Mouse (Mus musculus): ENCODE measurements around the gene H2-Ab1.
"Not testable (repeated sequence)": the region's sequence is repeated elsewhere in the genome, so short reads cannot be mapped to it uniquely, and the experiment has no call there.

H2-Ab1 gene

DNA sequence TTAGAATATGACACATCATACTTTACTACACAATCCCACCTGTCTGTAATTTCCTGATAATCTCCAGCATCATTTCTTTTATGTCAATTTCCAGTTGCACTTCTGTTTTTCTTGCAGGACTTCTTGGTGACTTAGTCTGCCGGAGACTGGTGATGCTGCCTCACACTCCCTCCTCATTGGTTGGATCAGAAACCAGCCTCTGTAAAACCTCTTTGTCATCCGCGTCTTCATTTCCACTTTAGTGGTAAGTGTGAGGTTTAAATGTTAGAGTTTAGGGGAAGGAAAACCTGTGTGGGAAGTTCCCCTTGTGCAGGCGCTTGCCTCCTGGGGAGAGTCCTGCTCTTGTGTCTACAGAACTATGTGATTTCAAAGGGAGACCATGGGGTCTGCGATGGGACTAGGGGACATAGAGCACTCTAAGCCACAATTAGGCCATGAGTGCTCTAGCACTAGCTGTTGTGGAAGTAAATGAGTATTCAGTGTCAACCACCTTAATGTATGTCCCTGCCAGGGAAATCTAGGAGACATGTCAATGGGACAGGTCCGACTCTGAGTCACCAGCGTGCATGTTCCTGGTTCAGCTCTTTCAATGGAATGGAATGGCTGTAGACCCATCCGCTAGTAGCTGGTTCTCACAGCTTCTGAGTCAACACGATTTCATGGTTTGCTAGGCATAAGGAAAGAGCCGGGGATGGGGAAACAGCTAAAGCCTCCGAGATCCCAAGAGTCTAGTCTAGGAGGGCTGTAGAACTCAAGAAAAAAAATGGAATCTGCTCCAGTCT, at the start of gene H2-Ab1:
Gene H2-Ab1 (plus strand): TSS at position 96 of the 782 bp plus-strand sequence.
- DNase-seq (ENCODE audit: low spot score), result peak; percentile 77

DNA sequence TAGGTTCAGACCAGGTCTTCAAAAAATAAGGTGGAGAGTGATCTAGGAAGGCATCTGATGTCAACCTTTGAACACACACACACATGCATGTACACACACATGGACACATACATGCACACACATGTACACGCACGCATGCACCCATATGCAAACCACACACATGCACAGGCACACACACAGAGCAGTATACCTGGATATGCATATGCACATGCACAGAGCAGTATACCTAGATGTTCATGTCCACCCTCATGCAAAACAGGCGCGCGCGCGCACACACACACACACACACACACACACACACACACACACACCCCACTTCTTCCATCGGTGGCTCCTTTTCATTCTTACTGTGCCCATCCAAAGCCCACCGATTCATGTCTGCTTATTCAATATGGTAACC, 49.6 kb upstream of the H2-Ab1 start:
- no peak for DNase-seq (ENCODE audit: low spot score)

DNA sequence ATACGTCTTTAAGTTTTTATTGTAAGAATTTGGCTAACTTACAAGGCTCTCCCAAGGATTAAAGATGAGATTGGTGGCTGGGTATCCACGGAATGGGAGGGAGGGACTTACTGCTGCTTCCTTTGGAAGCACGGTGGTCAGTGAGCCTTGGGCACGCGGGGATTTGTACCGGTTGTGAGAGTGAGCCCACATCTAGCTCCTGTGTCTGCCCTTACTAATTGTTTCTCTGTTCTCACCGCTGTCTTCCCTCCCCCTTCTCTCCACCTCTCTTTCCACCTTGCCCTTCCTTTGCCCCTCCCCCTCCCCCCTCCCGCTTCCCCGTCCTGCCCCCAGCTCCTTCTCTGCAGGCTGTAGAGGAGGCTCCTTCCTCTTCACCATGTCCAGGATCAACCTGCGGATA, 49.1 kb upstream of the H2-Ab1 start:
- no peak for DNase-seq (ENCODE audit: low spot score)

DNA sequence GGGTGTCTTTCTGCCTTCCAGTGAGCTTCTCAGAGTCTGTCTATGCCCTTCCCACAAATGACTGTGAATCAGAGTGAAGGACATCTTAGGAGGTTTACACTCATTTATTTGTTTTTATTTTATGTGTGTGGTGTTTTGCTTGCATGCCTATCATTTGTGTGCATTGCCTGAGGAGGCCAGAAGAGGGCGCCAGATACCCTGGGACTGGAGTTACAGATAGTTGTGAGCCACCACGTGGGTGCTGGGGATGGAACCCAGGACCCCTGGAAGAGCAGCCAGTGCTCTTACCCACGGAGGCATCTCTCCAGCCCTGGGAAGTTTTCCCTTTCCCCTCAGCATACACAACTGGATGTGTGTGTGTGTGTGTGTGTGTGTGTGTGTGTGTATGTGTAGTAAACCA, 47.8 kb upstream of the H2-Ab1 start:
- no peak for DNase-seq (ENCODE audit: low spot score)

- no peak for DNase-seq (ENCODE audit: low spot score)
Observed at GRCm38 (mm10) chr17:34210599-34210998, 46.9 kb upstream of the H2-Ab1 start.

DNA sequence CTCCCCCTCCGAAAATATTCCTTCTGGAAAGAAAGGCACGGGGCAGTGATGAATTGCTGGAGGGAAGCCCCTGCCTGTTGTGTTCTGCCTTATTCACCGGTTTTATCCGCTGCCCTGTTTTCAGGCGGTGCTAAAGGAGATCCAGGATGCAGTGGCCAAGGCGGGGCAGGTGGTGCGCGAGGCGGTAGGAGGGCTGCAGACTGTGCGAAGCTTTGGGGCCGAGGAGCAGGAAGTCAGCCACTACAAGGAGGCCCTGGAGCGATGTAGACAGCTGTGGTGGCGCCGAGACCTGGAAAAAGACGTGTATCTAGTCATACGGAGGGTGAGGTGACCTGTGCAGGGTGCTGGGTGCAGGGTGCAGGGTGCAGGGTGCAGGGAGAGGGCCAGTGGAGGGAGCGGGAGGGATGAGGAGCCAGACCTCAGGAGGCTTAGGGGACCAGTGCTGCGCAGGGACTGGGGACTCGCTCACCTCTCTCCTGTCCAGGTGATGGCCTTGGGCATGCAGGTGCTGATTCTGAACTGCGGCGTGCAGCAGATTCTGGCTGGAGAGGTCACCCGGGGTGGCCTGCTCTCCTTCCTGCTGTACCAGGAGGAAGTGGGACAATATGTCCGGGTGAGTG, 45.6 kb upstream of the H2-Ab1 start:
- no peak for DNase-seq (ENCODE audit: low spot score)

- no peak for DNase-seq (ENCODE audit: low spot score)
Observed at GRCm38 (mm10) chr17:34213936-34214335, 43.6 kb upstream of the H2-Ab1 start.

- no peak for DNase-seq (ENCODE audit: low spot score)
Observed at GRCm38 (mm10) chr17:34215176-34215575, 42.3 kb upstream of the H2-Ab1 start.

DNA sequence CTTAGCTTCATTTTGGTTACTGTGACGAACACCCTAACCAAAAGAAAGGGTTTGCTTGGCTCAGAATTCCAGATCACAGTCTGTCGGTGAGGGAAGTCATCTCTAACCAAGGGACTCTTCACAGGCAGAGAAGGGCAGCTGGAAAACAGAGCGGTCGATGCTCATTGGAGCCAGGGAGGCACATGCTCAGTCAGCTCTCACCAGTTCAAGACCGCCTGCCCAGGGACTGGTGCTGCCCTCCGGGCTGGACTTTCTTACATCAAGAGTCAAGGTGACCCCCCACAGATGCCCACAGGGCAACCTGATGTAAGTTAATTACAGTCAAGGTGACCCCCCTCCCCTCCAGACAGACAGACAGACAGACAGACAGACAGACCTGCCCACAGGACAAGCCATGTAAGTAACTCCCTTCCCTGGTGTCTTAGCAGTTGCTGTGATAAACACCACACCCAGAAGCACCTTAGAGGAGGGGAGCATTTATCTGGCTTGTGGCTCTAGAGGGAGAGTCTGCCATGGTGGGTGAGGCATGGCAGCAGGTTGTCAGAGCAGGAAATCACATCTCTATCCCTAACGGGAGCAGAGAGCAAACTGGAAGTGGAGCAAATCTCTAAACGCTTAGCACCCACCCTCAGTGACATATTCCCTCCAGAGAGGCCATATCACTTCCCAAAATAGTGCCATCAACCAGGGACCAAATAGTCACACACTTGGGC, 40.1 kb upstream of the H2-Ab1 start:
- DNase-seq (ENCODE audit: low spot score), result no peak

- no peak for DNase-seq (ENCODE audit: low spot score)
Observed at GRCm38 (mm10) chr17:34217986-34218385, 39.5 kb upstream of the H2-Ab1 start.

- DNase-seq (ENCODE audit: low spot score), result no peak
Observed at GRCm38 (mm10) chr17:34218675-34219074, 38.8 kb upstream of the H2-Ab1 start.

GRCm38 (mm10) chr17:34219096-34219495, 38.4 kb upstream of the H2-Ab1 start:
- peak; percentile 41 for DNase-seq (ENCODE audit: low spot score)

- not testable (repeated sequence) for DNase-seq (ENCODE audit: low spot score)
Observed at GRCm38 (mm10) chr17:34219801-34220200, 37.7 kb upstream of the H2-Ab1 start.

GRCm38 (mm10) chr17:34220401-34220800, 37.1 kb upstream of the H2-Ab1 start:
- DNase-seq (ENCODE audit: low spot score), result not testable (repeated sequence)

DNA sequence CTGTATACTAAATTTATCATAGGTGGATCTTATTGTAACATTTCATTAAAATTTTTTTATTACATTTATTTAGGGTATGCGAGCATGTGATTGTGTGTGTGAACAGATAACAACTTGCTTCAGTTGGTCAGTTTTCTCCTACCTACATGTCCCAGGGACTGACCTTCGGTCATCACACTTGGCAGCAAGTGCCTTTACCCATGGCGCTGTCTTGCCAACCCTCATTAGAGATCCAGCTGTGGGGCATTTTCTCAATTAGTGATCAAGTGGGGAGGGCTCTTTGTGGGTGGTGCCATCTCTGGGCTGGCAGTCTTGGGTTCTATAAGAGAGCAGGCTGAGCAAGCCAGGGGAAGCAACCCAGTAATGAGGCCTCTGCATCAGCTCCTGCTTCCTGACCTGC, 32.7 kb upstream of the H2-Ab1 start:
- no peak for DNase-seq (ENCODE audit: low spot score)

DNA sequence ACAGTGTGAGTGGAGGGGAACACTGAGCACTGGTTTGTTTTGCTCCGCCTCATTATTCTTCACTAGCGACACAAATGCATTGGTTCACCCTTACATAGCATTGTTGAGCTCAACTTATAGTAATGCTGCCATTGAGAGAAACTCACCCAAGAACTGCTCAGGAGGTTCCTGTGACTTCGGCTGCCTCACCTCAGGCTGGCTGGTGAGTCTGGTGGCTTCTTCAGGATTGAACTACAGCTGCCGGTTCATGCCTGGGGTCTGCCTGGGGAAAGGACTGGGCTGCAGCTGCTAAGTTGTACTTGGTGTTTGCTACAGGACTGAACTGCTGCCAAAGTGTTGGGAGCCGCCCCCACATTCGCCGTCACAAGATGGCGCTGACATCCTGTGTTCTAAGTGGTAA, 32.1 kb upstream of the H2-Ab1 start:
- DNase-seq (ENCODE audit: low spot score), result no peak

- DNase-seq (ENCODE audit: low spot score), result not testable (repeated sequence)
Observed at GRCm38 (mm10) chr17:34225911-34226310, 31.6 kb upstream of the H2-Ab1 start.

GRCm38 (mm10) chr17:34230971-34231370, 26.5 kb upstream of the H2-Ab1 start:
- not testable (repeated sequence) for DNase-seq (ENCODE audit: low spot score)

- DNase-seq (ENCODE audit: low spot score), result not testable (repeated sequence)
Observed at GRCm38 (mm10) chr17:34232021-34232420, 25.5 kb upstream of the H2-Ab1 start.

DNA sequence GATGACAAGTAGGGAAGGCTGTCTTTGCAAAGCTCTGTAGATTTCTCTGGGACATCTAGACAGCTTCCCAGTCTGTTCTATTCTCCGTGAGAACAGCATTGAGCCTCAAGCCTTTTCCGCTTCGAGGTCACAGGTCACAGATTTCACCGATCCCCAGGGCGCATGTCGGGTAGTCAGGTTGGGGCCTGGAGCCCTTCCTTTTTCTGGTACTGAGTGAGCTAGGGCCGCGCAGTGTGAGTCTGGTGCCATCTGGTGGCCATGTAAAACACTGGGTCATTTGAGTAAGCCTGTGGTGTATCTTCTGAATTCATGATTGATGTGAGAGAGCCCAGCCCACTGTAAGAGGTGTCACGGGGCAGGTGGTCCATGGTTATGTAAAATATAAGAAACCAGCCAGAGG, 22.6 kb upstream of the H2-Ab1 start:
- DNase-seq (ENCODE audit: low spot score), result peak; percentile 72

DNA sequence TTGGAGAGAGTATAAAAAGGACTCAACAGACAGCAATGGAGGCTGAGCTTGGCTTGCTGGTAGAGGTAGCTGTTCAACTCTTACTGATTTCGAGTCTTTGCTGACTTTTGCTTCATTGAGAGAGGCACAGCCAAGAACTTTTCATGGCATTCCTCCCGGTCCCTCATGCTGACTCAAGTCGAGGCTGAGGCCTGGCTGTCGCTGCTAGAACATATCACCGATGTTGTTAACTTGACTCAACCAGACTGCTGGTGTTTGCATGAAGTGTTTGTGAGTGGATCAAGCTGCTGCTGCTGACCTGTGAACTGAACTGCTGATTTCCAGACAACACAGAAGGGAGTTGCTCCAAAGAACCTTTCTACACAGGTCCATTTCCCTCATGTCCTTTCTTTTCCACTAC, 20.8 kb upstream of the H2-Ab1 start:
- DNase-seq (ENCODE audit: low spot score), result no peak

DNA sequence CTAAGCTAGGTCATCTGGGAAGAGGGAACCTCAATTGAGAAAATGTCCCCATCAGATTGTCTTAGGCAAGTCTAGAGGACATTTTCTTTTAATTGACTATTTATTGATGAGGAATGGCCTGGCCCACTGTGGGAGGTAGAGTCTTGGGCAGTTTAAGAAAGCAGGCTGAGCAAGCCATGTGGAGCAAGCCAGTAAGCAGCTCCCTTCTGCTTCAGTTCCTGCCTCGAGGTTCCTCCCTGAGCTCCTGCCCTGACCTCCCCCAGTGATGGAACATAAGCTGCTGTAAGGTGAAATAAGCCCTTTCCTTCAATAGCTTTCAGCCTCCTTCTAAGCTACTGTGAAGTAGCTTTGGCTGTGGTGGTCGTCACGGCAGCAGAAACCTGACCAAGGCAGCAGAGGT, 19.7 kb upstream of the H2-Ab1 start:
- no peak for DNase-seq (ENCODE audit: low spot score)

DNA sequence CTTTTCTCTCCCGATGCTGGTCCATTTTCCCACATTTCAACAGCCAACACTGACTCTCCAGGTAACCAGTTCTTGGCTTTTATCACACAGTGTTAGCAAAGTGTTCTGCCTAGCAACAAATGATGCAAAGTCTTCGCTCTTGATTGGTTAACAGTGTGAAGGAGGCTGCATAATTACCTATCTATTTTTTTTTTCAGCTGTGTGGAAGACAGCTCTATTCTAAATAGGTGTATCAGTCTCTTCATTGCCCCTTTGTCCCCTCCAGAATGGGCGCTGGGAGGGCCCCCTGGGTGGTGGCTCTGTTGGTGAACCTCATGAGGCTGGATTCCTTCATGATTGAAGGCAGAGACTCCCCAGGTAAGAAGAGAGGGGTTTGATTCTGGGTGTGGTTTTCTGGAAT, 18.8 kb upstream of the H2-Ab1 start, which contains the start of gene H2-Ob:
Gene H2-Ob (plus strand): TSS at position 198 of the 400 bp plus-strand sequence.
- peak; percentile 28 for DNase-seq (ENCODE audit: low spot score)
